Mouse (Mus musculus): ENCODE measurements around the gene Zfp94.

- TF ChIP-seq CTCF (conservative IDR thresholded peaks at IDR 0.05; ENCODE audit: low read length) (no peak), POU5F1 (IDR thresholded peaks at IDR 0.05; ENCODE audit: borderline replicate concordance, low read length) (no peak), NANOG (IDR thresholded peaks at IDR 0.05; ENCODE audit: borderline replicate concordance, low read length) (no peak)
Measured at GRCm38 (mm10) chr7:24260000-24260312, 56.5 kb downstream of the Zfp94 start.
